Mouse (Mus musculus) ovary, postnatal 10 days (tissue): ENCODE measurements around the gene Gm5142.

Source experiments
- DNase-seq: peaks from one replicate; pipeline ENCODE4 v3.0.0; 2022; ENCODE audit warnings: low spot score

Gm5142 gene

GRCm38 (mm10) chr14:59178649-59179048 is at the start of gene Gm5142:
Gene Gm5142, minus strand, starts transcription at chr14:59178749.
- DNase-seq, result no peak

- no peak for DNase-seq
These were observed 47.7 kb upstream of the Gm5142 start for GRCm38 (mm10) chr14:59226240-59226639.

GRCm38 (mm10) chr14:59219241-59219640 is 40.7 kb upstream of the Gm5142 start:
- DNase-seq, result no peak

- no peak for DNase-seq
These were observed 31.3 kb upstream of the Gm5142 start for GRCm38 (mm10) chr14:59209816-59210215.

GRCm38 (mm10) chr14:59209003-59209402 is 30.5 kb upstream of the Gm5142 start:
- DNase-seq, result no peak

GRCm38 (mm10) chr14:59205976-59206583 is 27.5 kb upstream of the Gm5142 start:
- DNase-seq, result no peak

GRCm38 (mm10) chr14:59205461-59205860 is 26.9 kb upstream of the Gm5142 start:
- no peak for DNase-seq

GRCm38 (mm10) chr14:59201604-59202215 is 23.2 kb upstream of the Gm5142 start:
- DNase-seq, result no peak

- peak; percentile 88 for DNase-seq
These were observed 22.4 kb upstream of the Gm5142 start, which contains the start of gene Rcbtb1 for GRCm38 (mm10) chr14:59200711-59201603. Gene Rcbtb1, plus strand, starts transcription at chr14:59201209.

GRCm38 (mm10) chr14:59186121-59186520 is 7.6 kb upstream of the Gm5142 start:
- DNase-seq, result no peak

- no peak for DNase-seq
These were observed 7.0 kb upstream of the Gm5142 start for GRCm38 (mm10) chr14:59185514-59185913.

GRCm38 (mm10) chr14:59182732-59183131 is 4.2 kb upstream of the Gm5142 start:
- no peak for DNase-seq

GRCm38 (mm10) chr14:59157016-59157698 is 21.4 kb downstream of the Gm5142 start:
- DNase-seq, result no peak

GRCm38 (mm10) chr14:59155589-59155988 is 23.0 kb downstream of the Gm5142 start:
- no peak for DNase-seq

GRCm38 (mm10) chr14:59142793-59143192 is 35.8 kb downstream of the Gm5142 start, which contains the start of gene 1700129C05Rik:
Gene 1700129C05Rik, minus strand, starts transcription at chr14:59142893.
- no peak for DNase-seq

GRCm38 (mm10) chr14:59114281-59114680 is 64.3 kb downstream of the Gm5142 start:
- DNase-seq, result no peak
